Mouse (Mus musculus): Measurements from ENCODE around the gene Magi1.
"Not testable (repeated sequence)": the region's sequence is repeated elsewhere in the genome, so short reads cannot be mapped to it uniquely, and the experiment has no call there.

The Magi1 gene

GRCm38 (mm10) chr6:93724749-93725148, 559.0 kb downstream of the Magi1 start:
- DNase-seq (ENCODE audit: low read depth): no peak

- no peak for DNase-seq (ENCODE audit: low read depth)
These were observed 560.5 kb downstream of the Magi1 start for GRCm38 (mm10) chr6:93723226-93723625.

DNA sequence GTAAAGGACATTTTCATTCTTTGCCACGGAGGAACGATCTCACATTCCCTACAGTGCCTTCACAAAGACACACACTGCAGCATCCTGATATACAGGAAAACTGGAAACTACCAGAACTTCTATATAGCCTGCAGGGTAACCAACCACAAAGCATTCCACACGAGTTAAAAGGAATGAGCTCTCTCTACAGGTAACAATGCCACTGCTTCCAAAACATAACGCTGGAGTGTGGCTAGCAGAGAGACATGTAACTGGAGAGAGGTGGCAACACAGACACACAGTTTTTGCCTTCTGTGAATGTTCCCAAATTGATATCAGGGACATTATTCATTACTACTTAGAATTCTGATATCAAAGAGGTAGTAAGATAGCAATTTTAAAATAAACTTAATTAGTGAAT, 564.2 kb downstream of the Magi1 start:
- DNase-seq (ENCODE audit: low read depth): no peak

DNA sequence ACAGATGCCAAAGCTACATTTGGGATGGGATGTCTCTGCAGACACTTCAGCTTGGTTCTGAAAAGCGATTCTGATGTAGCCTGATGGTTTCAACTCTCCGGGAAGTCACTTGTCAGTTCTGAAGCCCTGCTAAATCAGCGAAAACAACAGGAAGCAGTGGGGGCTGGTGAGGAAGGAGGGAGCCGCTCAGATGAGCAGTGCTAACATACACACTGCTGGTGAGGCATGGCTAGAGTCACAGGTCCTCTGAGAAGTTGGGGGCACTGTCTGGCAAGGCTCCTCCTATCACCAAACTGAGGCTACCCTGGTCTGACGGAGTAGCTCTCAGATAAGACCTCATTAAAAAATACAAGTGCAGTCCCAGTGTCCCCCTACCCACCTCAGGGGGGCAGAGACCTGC, 565.3 kb downstream of the Magi1 start:
- no peak for DNase-seq (ENCODE audit: low read depth)

- DNase-seq (ENCODE audit: low read depth): no peak
These were observed 565.8 kb downstream of the Magi1 start for GRCm38 (mm10) chr6:93717826-93718375.

DNA sequence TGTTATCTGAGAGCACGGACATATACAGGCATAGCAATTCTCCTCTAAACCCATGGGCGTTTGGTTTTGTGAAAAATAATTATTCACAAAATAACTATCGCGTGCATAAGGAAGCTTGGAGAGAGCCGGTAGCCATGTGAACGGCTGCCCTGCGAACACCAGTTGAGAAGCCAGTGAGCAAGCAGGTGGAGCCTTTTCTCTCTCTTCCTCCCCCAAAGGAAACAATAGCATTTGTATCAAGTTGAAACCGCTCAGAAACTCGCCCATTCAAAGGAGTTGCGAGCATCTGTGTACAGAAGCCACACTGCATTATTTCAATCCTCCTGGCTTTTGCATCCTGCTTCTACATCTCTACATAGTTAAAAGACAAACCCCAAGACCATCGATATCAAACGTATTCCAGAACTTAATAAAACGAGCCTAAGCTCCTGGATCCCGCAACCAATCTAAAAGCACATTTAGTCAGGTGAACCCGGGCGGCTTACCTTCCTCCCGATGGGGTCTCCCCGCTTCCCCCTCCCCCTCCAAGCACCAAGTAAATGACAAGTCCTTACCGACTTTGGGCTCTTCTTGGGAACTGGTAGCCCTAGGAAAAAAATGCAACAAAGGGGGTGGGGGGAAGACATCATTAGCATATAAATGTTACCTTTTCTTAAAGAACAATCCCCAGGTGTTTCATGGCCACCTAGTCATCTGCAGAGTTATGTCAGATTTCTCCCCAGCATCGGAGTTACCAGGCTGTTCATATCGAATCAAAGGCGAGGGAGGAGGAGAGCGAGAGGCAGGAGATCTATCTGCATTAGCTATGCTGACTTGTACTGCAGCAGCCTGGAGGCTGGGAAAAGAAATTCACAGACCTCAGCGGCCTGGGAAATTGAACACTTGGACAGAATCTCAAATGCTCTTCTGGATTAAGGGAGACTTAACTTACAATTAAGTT, 566.8 kb downstream of the Magi1 start:
- no peak for DNase-seq (ENCODE audit: low read depth)

DNA sequence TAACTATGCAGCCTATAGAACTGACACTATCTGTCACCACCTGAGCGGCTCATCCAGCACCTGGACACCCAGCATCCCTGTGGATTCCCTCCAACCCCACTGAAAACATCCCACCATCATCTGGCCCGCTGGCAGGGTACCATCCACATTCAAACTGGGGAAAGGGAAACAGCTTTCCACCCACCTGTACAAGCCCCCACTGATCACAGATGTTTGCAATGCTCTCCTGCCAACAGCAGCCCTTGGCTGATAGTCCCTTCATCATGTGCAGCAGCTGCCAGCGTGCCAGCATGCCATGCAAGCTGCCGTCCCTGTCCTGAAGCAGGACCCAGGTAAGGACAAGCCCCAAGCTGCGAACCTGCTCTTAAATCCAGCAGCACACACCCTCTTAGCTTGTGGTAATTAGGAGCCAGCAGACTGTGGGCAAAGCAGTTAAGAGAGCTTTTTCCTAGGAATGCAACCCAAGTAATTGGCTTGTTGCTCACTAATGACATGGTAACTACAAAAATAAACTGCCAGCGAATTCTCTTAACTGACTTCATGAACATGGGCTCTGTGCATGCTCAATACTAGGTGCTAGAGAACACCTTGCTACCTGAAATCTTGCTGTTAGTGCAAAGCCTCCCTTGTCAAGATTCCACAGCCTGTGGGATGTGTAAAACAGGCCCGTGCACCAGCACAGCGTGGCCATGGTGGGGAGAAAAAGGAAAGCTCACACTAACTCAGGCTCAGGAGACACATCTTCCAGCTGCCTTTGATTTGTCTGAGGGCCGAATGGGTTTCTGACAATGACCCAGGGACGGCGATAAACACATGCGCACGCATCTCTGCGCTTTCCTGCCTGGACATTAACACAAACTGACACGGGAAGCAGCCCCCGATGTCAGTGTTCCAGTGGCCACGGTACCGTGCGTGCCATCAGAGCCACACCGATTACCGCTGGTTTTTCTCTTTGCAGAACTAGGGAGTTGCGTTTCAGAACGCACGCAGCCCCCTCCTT, 568.2 kb downstream of the Magi1 start:
- DNase-seq (ENCODE audit: low read depth): no peak

DNA sequence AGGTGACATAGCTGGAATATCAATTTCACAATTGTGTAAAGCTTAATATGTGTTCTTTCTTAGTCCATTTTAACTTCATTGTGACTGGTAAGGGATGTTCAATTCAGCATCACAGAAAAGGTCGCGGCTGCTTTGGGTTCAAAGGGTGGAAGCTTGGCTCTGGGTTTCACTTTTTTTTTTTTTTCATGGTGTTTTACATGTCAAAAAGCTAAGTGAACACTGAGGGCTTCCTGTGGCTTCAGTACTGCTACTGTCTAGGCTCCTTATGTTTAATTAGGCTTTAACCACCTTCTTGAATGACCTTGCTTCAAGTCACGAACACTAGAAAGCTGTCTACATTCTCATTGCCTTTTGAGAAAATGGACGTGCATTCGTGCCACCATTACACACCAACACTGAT, 579.4 kb downstream of the Magi1 start:
- no peak for DNase-seq (ENCODE audit: low read depth)

DNA sequence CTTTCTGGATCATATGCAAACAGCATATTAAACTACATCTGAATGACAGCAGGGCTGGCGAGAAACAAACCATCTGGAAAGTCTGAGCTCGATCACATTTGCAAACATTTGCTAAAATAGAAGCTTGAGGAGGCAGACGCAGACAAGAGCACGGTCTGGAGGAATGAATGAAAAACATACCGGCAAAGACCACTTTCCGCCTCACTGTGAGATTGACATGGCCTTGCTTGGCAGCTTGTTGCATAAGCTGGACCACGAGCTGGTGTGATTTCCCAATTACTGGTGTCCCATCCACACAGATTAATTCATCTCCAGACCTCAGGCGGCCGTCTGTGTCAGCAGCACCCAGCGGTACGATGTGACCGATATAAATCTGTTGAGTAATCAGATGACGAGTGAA, 584.3 kb downstream of the Magi1 start:
- DNase-seq (ENCODE audit: low read depth): no peak

DNA sequence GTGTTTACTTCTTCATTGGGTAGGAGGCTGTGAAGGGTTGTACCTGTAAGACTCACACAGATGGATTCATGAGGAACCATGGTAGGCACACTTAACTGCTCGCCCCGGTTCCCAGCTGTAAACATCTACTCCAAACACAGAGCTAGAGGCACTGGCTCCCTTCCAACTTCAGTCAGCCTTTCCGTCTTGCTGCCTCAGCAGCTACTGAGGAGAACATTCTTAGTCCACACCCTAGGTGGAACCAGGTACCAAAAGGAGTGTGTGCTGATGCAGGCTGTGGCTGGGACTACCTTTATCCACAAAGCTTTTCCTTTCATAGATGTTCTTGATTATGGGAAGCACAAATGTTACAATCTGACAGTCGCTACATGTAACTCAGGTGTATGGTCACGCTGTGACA, 585.8 kb downstream of the Magi1 start:
- no peak for DNase-seq (ENCODE audit: low read depth)

DNA sequence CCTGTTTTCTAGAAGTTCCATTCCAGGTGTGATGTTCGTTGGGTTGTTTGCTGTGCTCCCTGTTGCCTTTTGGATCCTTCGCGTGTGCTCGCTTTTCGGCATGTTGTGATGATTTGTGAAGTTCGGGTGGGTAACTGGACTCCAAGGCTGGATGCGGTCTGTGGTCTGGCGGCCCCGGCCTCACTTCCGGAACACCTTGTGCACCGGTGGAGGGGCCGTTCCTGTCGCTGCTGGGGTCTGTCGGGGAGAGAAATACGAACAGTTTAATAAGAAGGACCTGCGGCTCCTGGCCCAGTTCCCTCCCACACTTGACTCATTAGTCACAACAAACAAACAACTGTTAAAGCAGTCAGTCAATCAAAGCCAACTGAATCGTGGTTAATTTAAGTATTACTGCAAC, 605.0 kb downstream of the Magi1 start:
- no peak for DNase-seq (ENCODE audit: low read depth)

DNA sequence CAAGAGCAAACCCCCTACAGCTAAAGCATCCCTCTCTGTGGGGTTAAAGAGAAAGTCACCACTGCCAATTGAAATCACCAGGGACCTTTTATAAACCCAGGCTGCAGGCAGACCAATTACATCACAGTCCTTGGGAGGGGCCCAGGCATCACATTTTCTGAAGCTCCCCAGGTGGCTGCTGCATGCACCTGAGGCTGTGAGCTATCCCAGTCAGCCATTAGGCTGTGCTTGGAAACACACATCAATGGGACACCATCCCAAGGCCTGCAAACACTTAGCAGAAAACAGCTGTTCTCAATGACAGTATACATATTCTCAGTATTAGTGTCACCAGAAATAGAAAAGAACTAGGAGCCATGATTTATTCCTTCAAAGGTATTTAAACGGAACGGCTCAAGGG, 617.0 kb downstream of the Magi1 start:
- no peak for DNase-seq (ENCODE audit: low read depth)

- DNase-seq (ENCODE audit: low read depth): no peak
These were observed 618.5 kb downstream of the Magi1 start for GRCm38 (mm10) chr6:93665056-93665805.

DNA sequence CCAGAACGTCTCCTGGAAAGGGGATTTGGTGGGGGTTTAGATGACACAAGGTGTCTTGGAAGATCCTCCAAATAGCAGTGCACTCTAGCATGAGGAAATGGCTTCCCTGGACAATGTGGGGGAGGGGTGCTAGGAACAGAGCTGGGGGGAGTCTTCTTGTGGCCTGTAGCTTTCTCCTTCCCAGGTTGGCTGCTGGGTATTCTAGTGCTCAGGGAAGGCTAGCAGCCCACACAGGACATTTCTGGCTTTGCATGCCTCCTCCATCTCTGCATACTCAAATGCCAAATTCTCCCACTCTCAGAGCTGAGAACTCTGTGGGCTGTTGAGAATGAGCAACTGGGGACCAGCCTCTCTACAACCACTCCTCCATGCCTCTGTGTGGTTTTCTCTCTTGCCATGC, 622.6 kb downstream of the Magi1 start:
- no peak for DNase-seq (ENCODE audit: low read depth)

- no peak for DNase-seq (ENCODE audit: low read depth)
These were observed 624.2 kb downstream of the Magi1 start for GRCm38 (mm10) chr6:93659534-93659933.

DNA sequence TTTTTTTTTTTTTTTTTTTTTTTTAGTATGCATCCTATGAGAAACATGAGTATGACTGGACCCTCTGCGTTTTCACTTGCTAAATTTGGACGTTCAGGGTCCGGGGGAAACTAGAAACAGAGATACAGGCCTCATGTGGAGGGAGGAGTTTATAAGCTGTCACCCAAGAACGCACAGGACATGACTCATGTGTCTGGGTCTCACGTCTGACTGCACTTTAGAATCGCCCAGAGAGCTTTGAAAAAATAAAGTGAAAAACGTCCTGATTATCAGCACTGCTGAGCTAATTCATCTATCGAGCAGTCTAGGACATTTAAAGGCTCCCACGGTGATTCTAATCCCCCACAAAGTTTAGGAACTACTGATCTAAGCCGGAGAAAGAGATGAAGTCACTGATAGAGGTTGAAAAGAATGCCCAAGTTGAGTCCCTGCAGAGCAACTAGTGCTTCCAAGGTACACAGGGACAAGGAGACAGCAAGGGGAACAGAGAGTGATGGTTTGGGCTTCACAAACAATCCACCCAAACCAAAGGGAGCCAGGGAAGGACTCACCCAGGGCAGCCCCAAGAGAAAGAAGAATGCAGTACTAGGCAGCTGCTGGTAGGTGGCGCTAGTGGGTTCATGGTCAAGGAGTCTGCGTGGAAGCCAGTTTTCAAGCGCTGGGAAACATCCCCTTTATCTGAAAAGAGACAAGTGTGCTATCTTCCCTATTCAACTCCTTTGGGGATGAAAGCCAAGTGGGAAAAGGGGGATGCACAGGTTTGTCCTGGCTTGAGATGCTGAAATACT, 626.3 kb downstream of the Magi1 start:
- peak; percentile 1 for DNase-seq (ENCODE audit: low read depth)

- DNase-seq (ENCODE audit: low read depth): no peak
These were observed 635.0 kb downstream of the Magi1 start for GRCm38 (mm10) chr6:93648581-93649230.

GRCm38 (mm10) chr6:93629735-93630291, 653.9 kb downstream of the Magi1 start:
- not testable (repeated sequence) for DNase-seq (ENCODE audit: low read depth)

GRCm38 (mm10) chr6:93627200-93627599, 656.5 kb downstream of the Magi1 start:
- no peak for DNase-seq (ENCODE audit: low read depth)
